Comparison of ENCODE assay signal across 9 mouse cellular contexts in the genomic region with DNA sequence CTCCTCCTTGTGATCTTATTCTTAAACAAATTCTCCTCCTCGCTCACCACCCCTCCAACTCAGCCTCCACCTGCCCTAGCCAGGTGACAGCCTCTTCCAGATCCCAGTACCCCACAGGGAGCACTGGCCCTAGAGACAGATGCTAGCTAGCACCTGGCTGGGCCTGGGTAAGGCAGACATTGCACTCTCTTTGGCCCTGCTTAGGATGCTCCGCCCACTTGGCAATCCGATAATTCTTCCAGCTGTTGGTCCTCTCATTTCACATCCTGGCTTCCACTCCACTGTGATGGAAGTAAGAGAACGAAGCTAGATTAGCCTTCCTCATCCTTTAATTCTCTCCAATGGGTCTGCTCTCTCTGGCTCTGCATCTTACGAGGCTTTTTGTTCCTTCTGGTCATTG.
DNase-seq lines count a peak whose midpoint lies in the region; ATAC-seq lines count a peak whose summit lies in the region.
"Had no signal": no experiment of that assay in that cellular context is flagged by ENCODE, and none has a peak within 500 bp of the region (broad histone marks: within the 10 kb centered on the region; RNA-seq: fewer than 3 reads in every experiment).

No protein-coding gene starts in this region.

- no peaks in the 10 kb centered on the region for H3K9me3 ChIP-seq in embryonic facial prominence, embryonic 15.5 days (replicated peaks)
- no peaks in the 10 kb centered on the region for H3K9me3 ChIP-seq in hindbrain, embryonic 11.5 days (ENCODE audit: control insufficient read depth, low read length)
- H3K9me3 ChIP-seq in midbrain, embryonic 10.5 days (replicated peaks) = no peaks in the 10 kb centered on the region
- H3K9me3 ChIP-seq: liver, embryonic 15.5 days had no signal

- no peak overlapping the region for H3K27ac ChIP-seq in embryonic facial prominence, embryonic 15.5 days (replicated peaks)
- no peak overlapping the region for H3K27ac ChIP-seq in hindbrain, embryonic 11.5 days (ENCODE audit: low read depth, low read length)
- H3K27ac ChIP-seq in midbrain, embryonic 10.5 days (replicated peaks) = peak overlapping the region; percentile 34
- H3K27ac ChIP-seq: liver, embryonic 15.5 days had no signal

- no peak overlapping the region for H3K4me3 ChIP-seq in embryonic facial prominence, embryonic 15.5 days (replicated peaks)
- H3K4me3 ChIP-seq in hindbrain, embryonic 11.5 days (ENCODE audit: low read depth, low read length) = no peak overlapping the region
- peak overlapping the region; percentile 31 for H3K4me3 ChIP-seq in midbrain, embryonic 10.5 days
- H3K4me3 ChIP-seq: liver, embryonic 15.5 days had no signal

- WGBS in embryonic facial prominence, embryonic 15.5 days = 34% methylated on average over 5 of the region's 5 CpGs
- 25% methylated on average over 5 of the region's 5 CpGs for WGBS in hindbrain, embryonic 11.5 days
- 18% methylated on average over 5 of the region's 5 CpGs for WGBS in midbrain, embryonic 10.5 days

- H3K27me3 ChIP-seq in embryonic facial prominence, embryonic 15.5 days = 0 out of 2 replicates have a peak, but pooled peaks cover 6% of the 10 kb centered on the region
- no peaks in the 10 kb centered on the region for H3K27me3 ChIP-seq in hindbrain, embryonic 11.5 days (ENCODE audit: control insufficient read depth, insufficient read depth, low read length)
- peaks cover 13% of the 10 kb centered on the region for H3K27me3 ChIP-seq in midbrain, embryonic 10.5 days (ENCODE audit: low read depth, poor library complexity, severe bottlenecking)
- H3K27me3 ChIP-seq: liver, embryonic 15.5 days had no signal

- DNase-seq in embryo, embryonic 11 days = peak; percentile 46
- no peak for DNase-seq in embryo, embryonic 9.5 days (ENCODE audit: extremely low spot score)
- peak; percentile 25 for DNase-seq in hindbrain, embryonic 11.5 days (ENCODE audit: low spot score)
- DNase-seq in midbrain, embryonic 10.5 days (ENCODE audit: low spot score) = no peak
- DNase-seq in spleen, postnatal 4 days (ENCODE audit: low spot score in 2 of 2) = no peak
- DNase-seq in left cerebral cortex, adult 11 months (ENCODE audit: low spot score) = no peak

- peaks cover 16% of the 10 kb centered on the region for H3K4me1 ChIP-seq in embryonic facial prominence, embryonic 15.5 days
- peaks cover 3% of the 10 kb centered on the region; the same call in 1 of the 2 replicates for H3K4me1 ChIP-seq in hindbrain, embryonic 11.5 days (replicated peaks; ENCODE audit: control insufficient read depth, insufficient read depth, low read length)
- peaks cover 14% of the 10 kb centered on the region for H3K4me1 ChIP-seq in midbrain, embryonic 10.5 days
- H3K4me1 ChIP-seq: liver, embryonic 15.5 days had no signal

- H3K36me3 ChIP-seq in embryonic facial prominence, embryonic 15.5 days = no peaks in the 10 kb centered on the region
- no peaks in the 10 kb centered on the region for H3K36me3 ChIP-seq in hindbrain, embryonic 11.5 days (ENCODE audit: control insufficient read depth, insufficient read depth, low read length)
- H3K36me3 ChIP-seq in midbrain, embryonic 10.5 days = no peaks in the 10 kb centered on the region
- H3K36me3 ChIP-seq: liver, embryonic 15.5 days had no signal

- no peak overlapping the region for H3K4me2 ChIP-seq in embryonic facial prominence, embryonic 15.5 days (replicated peaks)
- peak overlapping the region; percentile 19 for H3K4me2 ChIP-seq in hindbrain, embryonic 11.5 days (replicated peaks; ENCODE audit: low read depth, low read length)
- H3K4me2 ChIP-seq: liver, embryonic 15.5 days had no signal

- no peak overlapping the region for H3K9ac ChIP-seq in embryonic facial prominence, embryonic 15.5 days
- no peak overlapping the region for H3K9ac ChIP-seq in hindbrain, embryonic 11.5 days (ENCODE audit: low read depth, low read length)
- H3K9ac ChIP-seq: liver, embryonic 15.5 days had no signal

- peak; percentile 70; the same call in 1 of the 2 replicates for ATAC-seq in embryonic facial prominence, embryonic 15.5 days (ENCODE audit: insufficient number of reproducible peaks, low FRiP score, low TSS enrichment, low read depth)
- peak; percentile 10; the same call in 1 of the 2 replicates for ATAC-seq in hindbrain, embryonic 11.5 days (ENCODE audit: low FRiP score)
- no peak for ATAC-seq in CD4-positive, CD25-positive, alpha-beta regulatory T cell, adult 4 months

Comparison
In these comparisons a context has a peak if more than half of its experiments do, and no peak if none do; other contexts are left out.
1. DNase-seq: peak in embryo, embryonic 11 days (single experiment) and hindbrain, embryonic 11.5 days (single experiment); none in embryo, embryonic 9.5 days (single experiment), midbrain, embryonic 10.5 days (single experiment), spleen, postnatal 4 days (0 of 2) and left cerebral cortex, adult 11 months (single experiment).